9 mouse cellular contexts compared by ENCODE assay signal in the genomic region with DNA sequence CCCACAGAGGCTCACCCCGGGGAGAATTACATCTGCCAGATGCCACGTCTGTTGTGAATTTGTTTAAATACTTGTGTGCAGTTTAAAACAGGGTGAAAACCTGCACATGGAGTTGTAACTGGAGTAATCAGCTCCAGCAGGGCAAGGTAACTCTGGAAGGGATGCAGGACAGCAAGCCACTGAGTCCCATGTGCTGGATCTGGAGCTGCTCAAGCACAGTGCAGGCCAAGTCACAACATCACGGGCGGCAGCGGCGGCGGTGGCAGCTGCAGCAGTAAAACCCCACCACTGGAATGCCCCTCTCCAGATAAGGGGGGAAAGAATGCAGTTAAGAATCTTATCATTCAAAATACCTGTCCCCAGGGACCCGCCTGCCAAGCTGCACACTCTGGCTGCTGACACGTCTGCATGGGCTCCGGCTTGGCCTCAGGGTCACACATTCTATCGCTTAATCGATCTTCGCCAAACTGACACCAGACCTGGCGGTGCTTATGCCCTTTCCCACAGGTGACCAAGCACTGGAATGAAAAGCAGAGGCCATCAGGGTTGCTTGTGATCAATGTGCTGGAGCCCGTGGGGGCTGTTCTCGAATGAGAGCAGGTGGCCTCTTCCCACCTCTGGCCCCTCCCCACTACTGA. TPM values are rescaled to one million over a fixed set of nuclear protein-coding genes. Genes with fewer than 3 reads are reported as not detected.
DNase-seq lines count a peak whose midpoint lies in the region; ATAC-seq and TF ChIP-seq lines count a peak whose summit lies in the region.
"Had no signal": no experiment of that assay in that cellular context is flagged by ENCODE, and none has a peak within 500 bp of the region (broad histone marks: within the 10 kb centered on the region; RNA-seq: fewer than 3 reads in every experiment).

No protein-coding gene starts in this region.

- H3K4me3 ChIP-seq in testis, adult 2 months (ENCODE audit: control insufficient read depth, low read depth, low read length): no peak overlapping the region
- peak overlapping the region; percentile 30 for H3K4me3 ChIP-seq in heart, adult 2 months
- H3K4me3 ChIP-seq in liver, embryonic 12.5 days: no peak overlapping the region
- H3K4me3 ChIP-seq in cerebellum, adult 2 months (replicated peaks; ENCODE audit: insufficient read depth, low read depth, low read length): no peak overlapping the region
- H3K4me3 ChIP-seq: neural tube, embryonic 13.5 days had no signal

- peak overlapping the region; percentile 60 for H3K27ac ChIP-seq in testis, adult 2 months (ENCODE audit: control insufficient read depth, insufficient read depth, low read depth, low read length)
- H3K27ac ChIP-seq in heart, adult 2 months: peak overlapping the region; percentile 91
- no peak overlapping the region for H3K27ac ChIP-seq in liver, embryonic 12.5 days
- no peak overlapping the region for H3K27ac ChIP-seq in cerebellum, adult 2 months (ENCODE audit: insufficient read depth, low read length)
- H3K27ac ChIP-seq: neural tube, embryonic 13.5 days had no signal

- no peaks in the 10 kb centered on the region for H3K4me1 ChIP-seq in testis, adult 2 months (ENCODE audit: control insufficient read depth, insufficient read depth, low read length)
- H3K4me1 ChIP-seq in heart, adult 2 months (ENCODE audit: control insufficient read depth, insufficient read depth, low read length): peaks cover 11% of the 10 kb centered on the region
- H3K4me1 ChIP-seq in liver, embryonic 12.5 days: no peaks in the 10 kb centered on the region
- no peaks in the 10 kb centered on the region for H3K4me1 ChIP-seq in cerebellum, adult 2 months (ENCODE audit: control insufficient read depth, insufficient read depth, low read length)

- no peak for TF ChIP-seq EP300 in heart, adult 2 months (IDR thresholded peaks at IDR 0.05; ENCODE audit: insufficient read depth, low read depth, low read length)

- no peak for TF ChIP-seq POLR2A in testis, adult 2 months (IDR thresholded peaks at IDR 0.05; ENCODE audit: control insufficient read depth, low read depth, low read length)
- no peak for TF ChIP-seq POLR2A in heart, adult 2 months (IDR thresholded peaks at IDR 0.05; ENCODE audit: insufficient read depth, low read depth, low read length)
- TF ChIP-seq POLR2A in cerebellum, adult 2 months (IDR thresholded peaks at IDR 0.05; ENCODE audit: borderline replicate concordance, insufficient read depth, low read length): no peak

- no peaks in the 10 kb centered on the region for H3K36me3 ChIP-seq in testis, adult 2 months (ENCODE audit: control insufficient read depth, insufficient read depth, low read length)
- H3K36me3 ChIP-seq in heart, adult 2 months (ENCODE audit: control insufficient read depth, insufficient read depth, low read length): peaks cover 24% of the 10 kb centered on the region
- H3K36me3 ChIP-seq in liver, embryonic 12.5 days: no peaks in the 10 kb centered on the region
- H3K36me3 ChIP-seq: neural tube, embryonic 13.5 days had no signal

- no peaks in the 10 kb centered on the region; the same call in 1 of the 2 replicates for H3K79me2 ChIP-seq in heart, adult 2 months (replicated peaks; ENCODE audit: control insufficient read depth, insufficient read depth, low read length)

- no peaks in the 10 kb centered on the region for H3K9me3 ChIP-seq in liver, embryonic 12.5 days (replicated peaks)
- H3K9me3 ChIP-seq: neural tube, embryonic 13.5 days had no signal

- no peak for TF ChIP-seq CTCF in testis, adult 2 months (IDR thresholded peaks at IDR 0.05; ENCODE audit: control insufficient read depth, insufficient read depth, insufficient replicate concordance, low read depth, low read length)
- TF ChIP-seq CTCF in heart, adult 2 months (IDR thresholded peaks at IDR 0.05): no peak
- TF ChIP-seq CTCF in cerebellum, adult 2 months (IDR thresholded peaks at IDR 0.05; ENCODE audit: borderline replicate concordance, insufficient read depth, low read depth, low read length): no peak

- peak overlapping the region; percentile 2; the same call in 1 of the 2 replicates for H3K4me2 ChIP-seq in liver, embryonic 12.5 days
- H3K4me2 ChIP-seq: neural tube, embryonic 13.5 days had no signal

- peak overlapping the region; percentile 59 for H3K9ac ChIP-seq in heart, adult 2 months (ENCODE audit: low read depth, low read length)
- no peak overlapping the region for H3K9ac ChIP-seq in liver, embryonic 12.5 days
- H3K9ac ChIP-seq: neural tube, embryonic 13.5 days had no signal

- intact Hi-C loops in heart, adult 2 months (cut with DNase I): loop anchor here (1.0 to 5.0 kb wide), 2 partner anchors 19 to 82 kb away; no protein-coding TSS in a partner anchor

- DNase-seq in testis, postnatal 10 days (ENCODE audit: low spot score): no peak
- DNase-seq in heart, adult 2 months: peak; percentile 64
- no peak for DNase-seq in cerebellum, adult 2 months
- no peak for DNase-seq in cerebellum, adult 11 months

- H3K27me3 ChIP-seq in testis, adult 2 months (ENCODE audit: control insufficient read depth, insufficient read depth, low read length): no peaks in the 10 kb centered on the region
- H3K27me3 ChIP-seq in heart, adult 2 months (ENCODE audit: control insufficient read depth, insufficient read depth, low read length): no peaks in the 10 kb centered on the region
- no peaks in the 10 kb centered on the region for H3K27me3 ChIP-seq in liver, embryonic 12.5 days (replicated peaks)
- H3K27me3 ChIP-seq in cerebellum, adult 2 months (ENCODE audit: control insufficient read depth, insufficient read depth, low read length): no peaks in the 10 kb centered on the region
- H3K27me3 ChIP-seq: neural tube, embryonic 13.5 days had no signal

- ATAC-seq in liver, embryonic 12.5 days: no peak
- ATAC-seq in megakaryocyte-erythroid progenitor cell, adult 5-6 weeks (replicated peaks; ENCODE audit: low FRiP score, low TSS enrichment, poor library complexity, severe bottlenecking): no peak

- WGBS in heart, adult 2 months: 44% methylated on average over 16 of the region's 16 CpGs
- WGBS in liver, embryonic 12.5 days (ENCODE audit: insufficient replicate concordance): 56% methylated on average over 16 of the region's 16 CpGs
- 70% methylated on average over 16 of the region's 16 CpGs for WGBS in cerebellum, adult 2 months

RNA-seq across cellular contexts. Expression of a gene that starts 0.5 kb away (rescaled TPM):
- polyA plus RNA-seq in testis, adult 2 months (2012; rRNA removed): not detected in 2 replicates
- total RNA-seq in heart, adult 2 months (2021): under 1 TPM; 0.36 to 0.52 TPM
- polyA plus RNA-seq in heart, adult 2 months (2012; rRNA removed): 0.12 and 0.56 TPM in 2 replicates
- polyA plus RNA-seq in liver, embryonic 12.5 days (2016; fragmentation: Nextera tagmentation; extraction: Ambion mirVana): 0.02 TPM in 1 of 2 replicates, not detected in the other
- not detected in 2 replicates for total RNA-seq in megakaryocyte-erythroid progenitor cell, adult 5-6 weeks (2014; fragmentation: Nextera tagmentation)
- not detected in 2 replicates for total RNA-seq in megakaryocyte-erythroid progenitor cell, adult 5-6 weeks (2017)
- polyA plus RNA-seq in cerebellum, adult 2 months (2012; rRNA removed): not detected in 2 replicates
- total RNA-seq: layer of hippocampus, postnatal 25 days had no signal
- polyA plus RNA-seq: neural tube, embryonic 13.5 days had no signal

RNA-seq across cellular contexts. Expression of a gene that starts 53.4 kb away (rescaled TPM):
- polyA plus RNA-seq in testis, adult 2 months (2012; rRNA removed): 0.08 TPM in 1 of 2 replicates, not detected in the other
- total RNA-seq in heart, adult 2 months (2021): under 1 TPM in 1 of 2 experiments, not detected in 1; 0.30 TPM
- 0.06 TPM in 1 of 2 replicates, not detected in the other for polyA plus RNA-seq in heart, adult 2 months (2012; rRNA removed)
- 0.07 and 0.08 TPM in 2 replicates for polyA plus RNA-seq in liver, embryonic 12.5 days (2016; fragmentation: Nextera tagmentation; extraction: Ambion mirVana)
- total RNA-seq in megakaryocyte-erythroid progenitor cell, adult 5-6 weeks (2014; fragmentation: Nextera tagmentation): not detected in 2 replicates
- total RNA-seq in megakaryocyte-erythroid progenitor cell, adult 5-6 weeks (2017): not detected in 2 replicates
- 0.18 and 0.21 TPM in 2 replicates for polyA plus RNA-seq in cerebellum, adult 2 months (2012; rRNA removed)

Comparison
In these comparisons a context has a peak if more than half of its experiments do, and no peak if none do; other contexts are left out.
1. H3K27ac ChIP-seq: peak in testis, adult 2 months (single experiment) and heart, adult 2 months (single experiment); none in liver, embryonic 12.5 days (single experiment) and cerebellum, adult 2 months (single experiment).
2. DNase-seq: peak in heart, adult 2 months (2 of 2); none in testis, postnatal 10 days (single experiment), cerebellum, adult 2 months (0 of 2) and cerebellum, adult 11 months (single experiment).